Mouse (Mus musculus) lung, postnatal 4 days (tissue): ENCODE measurements around the gene Car5a.

ENCODE experiments used
- DNase-seq, 2 experiments: peaks; one replicate each; pipeline ENCODE4 v3.0.0; 2021

The Car5a gene

GRCm38 (mm10) chr8:121905420-121905819, 39.3 kb downstream of the Car5a start:
- DNase-seq: no peak

GRCm38 (mm10) chr8:121904999-121905398, 39.7 kb downstream of the Car5a start:
- no peak for DNase-seq

GRCm38 (mm10) chr8:121903977-121904376, 40.7 kb downstream of the Car5a start:
- DNase-seq: no peak

GRCm38 (mm10) chr8:121901498-121902236, 43.0 kb downstream of the Car5a start:
- DNase-seq: peak in 1 of 2 experiments; percentile 32

- no peak for DNase-seq
These were observed 45.3 kb downstream of the Car5a start for GRCm38 (mm10) chr8:121899180-121900044.

- DNase-seq: peak; percentile 85 to 91
These were observed 46.2 kb downstream of the Car5a start for GRCm38 (mm10) chr8:121898401-121898931.

- no peak for DNase-seq
These were observed 46.8 kb downstream of the Car5a start for GRCm38 (mm10) chr8:121897871-121898381.

- DNase-seq: no peak
These were observed 47.5 kb downstream of the Car5a start for GRCm38 (mm10) chr8:121897205-121897604.

GRCm38 (mm10) chr8:121896476-121897145, 48.1 kb downstream of the Car5a start:
- no peak for DNase-seq

- DNase-seq: no peak
These were observed 48.8 kb downstream of the Car5a start for GRCm38 (mm10) chr8:121895910-121896309.

GRCm38 (mm10) chr8:121892875-121893274, 51.8 kb downstream of the Car5a start:
- DNase-seq: no peak

- no peak for DNase-seq
These were observed 54.6 kb downstream of the Car5a start for GRCm38 (mm10) chr8:121889810-121890785.

GRCm38 (mm10) chr8:121889317-121889716, 55.4 kb downstream of the Car5a start:
- no peak for DNase-seq

- no peak for DNase-seq
These were observed 57.2 kb downstream of the Car5a start for GRCm38 (mm10) chr8:121887547-121887946.

- no peak for DNase-seq
These were observed 59.3 kb downstream of the Car5a start for GRCm38 (mm10) chr8:121885433-121885832.

- no peak for DNase-seq
These were observed 59.7 kb downstream of the Car5a start for GRCm38 (mm10) chr8:121885001-121885400.

GRCm38 (mm10) chr8:121884181-121884580, 60.5 kb downstream of the Car5a start:
- DNase-seq: no peak

- no peak for DNase-seq
These were observed 62.8 kb downstream of the Car5a start for GRCm38 (mm10) chr8:121881921-121882320.

GRCm38 (mm10) chr8:121880818-121881217, 63.9 kb downstream of the Car5a start:
- peak; percentile 37 to 72 for DNase-seq

GRCm38 (mm10) chr8:121879712-121880111, 65.0 kb downstream of the Car5a start:
- no peak for DNase-seq

- peak in 1 of 2 experiments; percentile 48 for DNase-seq
These were observed 66.8 kb downstream of the Car5a start for GRCm38 (mm10) chr8:121877828-121878480.
